Mouse (Mus musculus) heart, adult 2 months (tissue): ENCODE data around the gene Wdfy3.
"Not testable (repeated sequence)": the region's sequence is repeated elsewhere in the genome, so short reads cannot be mapped to it uniquely, and the experiment has no call there.

Experiments used
- CTCF ChIP-seq: fragments of 200-600 bp; IDR thresholded peaks from 2 replicates; pipeline ENCODE4 v1.8.1; 2022; ENCODE audit warnings: antibody characterized with exemption, mild to moderate bottlenecking, moderate library complexity
- EP300 ChIP-seq: fragments of 200-500 bp; IDR thresholded peaks from 2 replicates; pipeline ENCODE4 v1.6.1; 2011; ENCODE audit warnings: low read depth, low read length, control low read depth; ENCODE audit not compliant: insufficient read depth
- POLR2A ChIP-seq: fragments of 200-500 bp; IDR thresholded peaks from 2 replicates; pipeline ENCODE4 v1.6.1; 2011; ENCODE audit warnings: mild to moderate bottlenecking, low read depth, low read length, control low read depth; ENCODE audit not compliant: insufficient read depth

GRCm38 (mm10) chr5:101904841-101905240, 164.9 kb downstream of the Wdfy3 start:
- TF ChIP-seq CTCF, POLR2A, EP300: not testable (repeated sequence)
